Mouse (Mus musculus) neural tube, embryonic 15.5 days (tissue): ENCODE results near the gene Mapk7. TPM values are rescaled to one million over a fixed set of nuclear protein-coding genes. Genes with fewer than 3 reads are reported as not detected.
A peak's percentile ranks its signal among the peaks of the same experiment; 100 is the strongest.

Experiments used
- ATAC-seq: fragments of 200-750 bp; cut with Nextera tagmentation; 2 replicates; pipeline ENCODE4 v1.8.0; 2017; ENCODE audit warnings: mild to moderate bottlenecking, moderate TSS enrichment, moderate library complexity; ENCODE audit not compliant: low FRiP score
- H3K27ac ChIP-seq: fragments of 300-500 bp; sonication (generic); replicated peaks from 2 replicates; pipeline ENCODE4 v1.5.1; 2015; ENCODE audit warnings: mild to moderate bottlenecking, inconsistent platforms
- H3K27me3 ChIP-seq: fragments of 300-500 bp; sonication (generic); replicated peaks from 2 replicates; pipeline ENCODE4 v1.6.1; 2015; ENCODE audit warnings: inconsistent platforms
- H3K36me3 ChIP-seq: fragments of 300-500 bp; sonication (generic); 2 replicates; pipeline ENCODE4 v1.6.1; 2015; ENCODE audit warnings: inconsistent platforms
- H3K4me1 ChIP-seq: fragments of 300-500 bp; sonication (generic); 2 replicates; pipeline ENCODE4 v1.6.1; 2015; ENCODE audit warnings: inconsistent platforms
- H3K4me2 ChIP-seq: fragments of 300-500 bp; sonication (generic); 2 replicates; pipeline ENCODE4 v1.6.1; 2015; ENCODE audit warnings: inconsistent platforms, mild to moderate bottlenecking, moderate library complexity
- H3K4me3 ChIP-seq: fragments of 300-500 bp; sonication (generic); replicated peaks from 2 replicates; pipeline ENCODE4 v1.5.1; 2015; ENCODE audit warnings: mild to moderate bottlenecking, inconsistent platforms
- H3K9ac ChIP-seq: fragments of 300-500 bp; sonication (generic); replicated peaks from 2 replicates; pipeline ENCODE4 v1.6.1; 2015; ENCODE audit warnings: mild to moderate bottlenecking, inconsistent platforms
- H3K9me3 ChIP-seq: fragments of 300-500 bp; sonication (generic); replicated peaks from 2 replicates; pipeline ENCODE4 v1.6.1; 2016; ENCODE audit warnings: inconsistent platforms
- WGBS: fragments of 180-500 bp; shearing (Covaris S2); methylation state at CpG from one replicate; pipeline ENCODE4 v1.1.7; 2015; ENCODE audit warnings: mixed read lengths; 5-methylcytosine and 5-hydroxymethylcytosine counted together
- polyA plus RNA-seq: library from polyadenylated mRNA; unstranded; fragments of >200 nt; fragmentation: Nextera tagmentation; extraction: Ambion mirVana; gene quantifications from 2 replicates; pipeline ENCODE4 v1.2.1, GENCODE M21; 2015

Mapk7 gene
- polyA plus RNA-seq, result 65.9 and 67.7 TPM in 2 replicates

- Histone ChIP-seq H3K27ac (peak within 1 kb of the TSS; percentile 94), H3K27me3 (no peaks in the 10 kb centered on the region), H3K9ac (peak within 1 kb of the TSS; percentile 92), H3K4me2 (peak within 1 kb of the TSS; percentile 70), H3K4me1 (peaks cover 42% of the 10 kb centered on the region), H3K9me3 (no peaks in the 10 kb centered on the region), H3K4me3 (peak within 1 kb of the TSS; percentile 92), H3K36me3 (peaks cover 25% of the 10 kb centered on the region)
- under 1% methylated on average over 59 of the region's 62 CpGs for WGBS
- ATAC-seq, result peak; percentile 98
Observed at GRCm38 (mm10) chr11:61494129-61494997, at the start of gene Mapk7. Mapk7 (minus strand) TSS chr11:61494406.

- WGBS, result 96% methylated on average over 2 of the region's 2 CpGs
- H3K27me3 ChIP-seq, result no peaks in the 10 kb centered on the region
- no peak for ATAC-seq
- no peak overlapping the region for H3K27ac ChIP-seq
- no peak overlapping the region for H3K9ac ChIP-seq
- no peak overlapping the region for H3K4me2 ChIP-seq
- H3K36me3 ChIP-seq, result peaks cover 27% of the 10 kb centered on the region
- H3K4me1 ChIP-seq, result no peaks in the 10 kb centered on the region; the same call in 1 of the 2 replicates
- no peaks in the 10 kb centered on the region for H3K9me3 ChIP-seq
- no peak overlapping the region for H3K4me3 ChIP-seq
Observed at GRCm38 (mm10) chr11:61541106-61541505, 46.9 kb upstream of the Mapk7 start.

GRCm38 (mm10) chr11:61540642-61541041, 46.4 kb upstream of the Mapk7 start:
- no peak overlapping the region for H3K4me3 ChIP-seq
- 86% methylated on average over 7 of the region's 7 CpGs for WGBS
- no peak overlapping the region for H3K27ac ChIP-seq
- ATAC-seq, result no peak
- H3K9me3 ChIP-seq, result no peaks in the 10 kb centered on the region
- no peaks in the 10 kb centered on the region; the same call in 1 of the 2 replicates for H3K4me1 ChIP-seq
- H3K27me3 ChIP-seq, result no peaks in the 10 kb centered on the region
- H3K4me2 ChIP-seq, result no peak overlapping the region
- H3K9ac ChIP-seq, result no peak overlapping the region
- H3K36me3 ChIP-seq, result peaks cover 23% of the 10 kb centered on the region

DNA sequence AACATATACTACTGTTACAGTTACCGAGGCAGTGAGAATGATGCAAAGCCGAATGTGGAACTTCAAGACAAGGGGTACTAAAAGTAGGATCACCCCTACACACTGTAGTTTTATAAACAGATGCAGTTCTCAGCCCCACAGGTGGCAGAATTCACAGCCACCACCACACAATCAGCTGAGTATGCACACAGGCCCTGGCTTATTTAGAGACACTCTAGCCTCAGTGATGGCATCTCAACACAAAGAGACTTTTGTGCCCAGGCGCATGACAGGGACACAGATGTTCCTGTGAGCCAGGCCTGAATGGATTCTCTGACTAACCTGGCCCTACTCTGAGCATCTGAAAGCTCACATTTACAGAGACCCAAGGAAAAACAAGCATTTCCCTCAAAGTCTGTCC, 43.2 kb upstream of the Mapk7 start:
- Histone ChIP-seq H3K4me1 (no peaks in the 10 kb centered on the region), H3K9me3 (no peaks in the 10 kb centered on the region), H3K27me3 (no peaks in the 10 kb centered on the region), H3K27ac (no peak overlapping the region), H3K9ac (no peak overlapping the region), H3K36me3 (peaks cover 27% of the 10 kb centered on the region), H3K4me2 (no peak overlapping the region), H3K4me3 (no peak overlapping the region)
- ATAC-seq, result no peak
- 81% methylated on average over 3 of the region's 3 CpGs for WGBS

DNA sequence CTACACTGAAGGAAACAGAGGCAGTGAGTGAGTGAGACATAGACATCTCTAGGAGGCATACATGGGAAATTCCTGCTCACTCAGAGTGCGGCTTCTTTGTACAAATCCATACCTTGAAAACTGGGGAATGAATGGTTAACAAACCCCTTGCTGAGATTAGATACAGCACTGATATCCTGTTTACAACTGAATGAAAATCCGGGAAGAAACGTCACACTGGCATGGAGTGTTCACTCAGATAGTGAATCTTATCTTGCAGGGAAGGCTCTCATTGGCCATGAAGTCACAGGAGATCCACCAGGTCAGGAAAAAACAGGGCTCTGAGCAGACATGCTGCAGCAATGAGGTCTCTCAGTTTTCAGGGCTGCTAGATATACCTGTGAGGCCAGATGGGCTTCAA, 42.7 kb upstream of the Mapk7 start:
- Histone ChIP-seq H3K4me1 (no peaks in the 10 kb centered on the region), H3K27me3 (no peaks in the 10 kb centered on the region), H3K4me2 (no peak overlapping the region), H3K4me3 (no peak overlapping the region), H3K9ac (no peak overlapping the region), H3K9me3 (no peaks in the 10 kb centered on the region), H3K36me3 (peaks cover 30% of the 10 kb centered on the region), H3K27ac (no peak overlapping the region)
- WGBS, result 78% methylated on average over 3 of the region's 3 CpGs
- no peak for ATAC-seq

DNA sequence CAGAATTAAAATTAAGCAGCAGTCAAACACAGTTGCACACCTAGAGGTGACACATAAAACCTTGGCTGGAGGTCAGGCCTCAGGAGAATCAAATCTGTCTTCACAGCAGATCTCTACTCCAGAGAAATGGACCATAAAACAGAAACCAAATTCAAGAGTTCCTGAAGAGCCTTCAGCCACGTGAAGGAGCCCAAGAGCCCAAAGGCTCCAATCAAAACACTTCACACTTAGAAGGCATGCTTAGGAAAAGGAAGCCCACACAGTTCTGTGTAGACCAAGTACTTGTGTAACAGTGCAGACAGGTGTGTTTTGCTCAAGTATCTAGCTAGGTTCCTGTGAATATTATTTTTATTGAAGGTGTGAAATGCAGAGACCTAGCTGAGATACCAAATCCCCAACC, 41.3 kb upstream of the Mapk7 start:
- H3K4me1 ChIP-seq, result no peaks in the 10 kb centered on the region
- no peaks in the 10 kb centered on the region for H3K9me3 ChIP-seq
- H3K27ac ChIP-seq, result no peak overlapping the region
- no peak overlapping the region for H3K4me3 ChIP-seq
- WGBS, result 45% methylated on average over 1 of the region's 1 CpGs
- H3K4me2 ChIP-seq, result no peak overlapping the region
- ATAC-seq, result no peak
- no peak overlapping the region for H3K9ac ChIP-seq
- H3K27me3 ChIP-seq, result no peaks in the 10 kb centered on the region
- H3K36me3 ChIP-seq, result peaks cover 38% of the 10 kb centered on the region

GRCm38 (mm10) chr11:61533571-61533970, 39.4 kb upstream of the Mapk7 start:
- no peaks in the 10 kb centered on the region for H3K9me3 ChIP-seq
- no peak overlapping the region for H3K4me2 ChIP-seq
- no peak overlapping the region for H3K4me3 ChIP-seq
- no peaks in the 10 kb centered on the region for H3K27me3 ChIP-seq
- H3K27ac ChIP-seq, result no peak overlapping the region
- WGBS, result 63% methylated on average over 5 of the region's 5 CpGs
- H3K36me3 ChIP-seq, result peaks cover 30% of the 10 kb centered on the region
- ATAC-seq, result no peak
- no peak overlapping the region for H3K9ac ChIP-seq
- H3K4me1 ChIP-seq, result peaks cover 10% of the 10 kb centered on the region

GRCm38 (mm10) chr11:61532820-61533219, 38.6 kb upstream of the Mapk7 start:
- Histone ChIP-seq H3K27me3 (no peaks in the 10 kb centered on the region), H3K4me3 (no peak overlapping the region), H3K9me3 (no peaks in the 10 kb centered on the region), H3K36me3 (peaks cover 30% of the 10 kb centered on the region), H3K9ac (no peak overlapping the region), H3K4me2 (no peak overlapping the region), H3K4me1 (peaks cover 10% of the 10 kb centered on the region), H3K27ac (no peak overlapping the region)
- WGBS, result 95% methylated on average over 2 of the region's 2 CpGs
- no peak for ATAC-seq

DNA sequence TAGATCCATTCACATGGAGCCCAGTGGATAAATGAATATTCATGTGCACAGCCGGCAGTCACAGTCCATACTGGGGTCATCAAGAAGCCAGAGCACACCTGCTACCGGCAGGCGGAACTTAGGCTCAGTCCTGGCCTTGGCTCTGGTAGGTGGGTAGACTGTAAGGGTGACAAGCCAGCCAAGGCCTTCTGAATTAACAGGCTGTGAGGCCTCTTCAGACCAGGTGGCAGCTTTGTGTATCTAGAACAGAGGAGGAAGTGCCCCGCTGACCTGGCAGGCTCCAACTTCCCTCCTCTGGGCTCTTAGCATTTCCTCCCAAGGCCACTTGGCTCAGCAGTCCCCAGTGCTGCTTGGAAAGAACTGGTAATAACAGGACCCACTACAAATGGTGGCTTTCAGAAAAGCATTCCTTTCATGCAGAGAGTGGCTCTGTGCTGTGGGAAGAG, 35.1 kb upstream of the Mapk7 start:
- H3K27ac ChIP-seq, result peak overlapping the region; percentile 46
- no peak overlapping the region for H3K4me2 ChIP-seq

GRCm38 (mm10) chr11:61526872-61527271, 32.7 kb upstream of the Mapk7 start:
- Histone ChIP-seq H3K9me3 (no peaks in the 10 kb centered on the region), H3K9ac (no peak overlapping the region), H3K27ac (no peak overlapping the region), H3K36me3 (peaks cover 29% of the 10 kb centered on the region), H3K4me1 (peaks cover 19% of the 10 kb centered on the region), H3K27me3 (no peaks in the 10 kb centered on the region), H3K4me2 (no peak overlapping the region), H3K4me3 (no peak overlapping the region)
- no peak for ATAC-seq
- 75% methylated on average over 1 of the region's 1 CpGs for WGBS

More for the DNA sequence above, 35.1 kb upstream of the Mapk7 start:
- Histone ChIP-seq H3K9me3 (no peaks in the 10 kb centered on the region), H3K4me1 (peaks cover 19% of the 10 kb centered on the region), H3K36me3 (peaks cover 32% of the 10 kb centered on the region), H3K9ac (no peak overlapping the region), H3K4me3 (no peak overlapping the region), H3K27me3 (no peaks in the 10 kb centered on the region)
- WGBS, result 11% methylated on average over 4 of the region's 4 CpGs
- ATAC-seq, result peak; percentile 84

GRCm38 (mm10) chr11:61519484-61520107, 25.4 kb upstream of the Mapk7 start:
- no peak for ATAC-seq

GRCm38 (mm10) chr11:61518871-61519270, 24.7 kb upstream of the Mapk7 start:
- Histone ChIP-seq H3K27ac (no peak overlapping the region), H3K4me2 (no peak overlapping the region), H3K9ac (no peak overlapping the region), H3K9me3 (no peaks in the 10 kb centered on the region), H3K4me3 (no peak overlapping the region), H3K27me3 (no peaks in the 10 kb centered on the region), H3K4me1 (no peaks in the 10 kb centered on the region), H3K36me3 (peaks cover 81% of the 10 kb centered on the region)
- ATAC-seq, result no peak
- 98% methylated on average over 3 of the region's 3 CpGs for WGBS

More at GRCm38 (mm10) chr11:61519484-61520107, 25.4 kb upstream of the Mapk7 start:
- no peak overlapping the region for H3K27ac ChIP-seq
- no peaks in the 10 kb centered on the region for H3K9me3 ChIP-seq
- peaks cover 74% of the 10 kb centered on the region for H3K36me3 ChIP-seq
- H3K27me3 ChIP-seq, result no peaks in the 10 kb centered on the region
- no peak overlapping the region for H3K9ac ChIP-seq
- no peak overlapping the region for H3K4me2 ChIP-seq
- H3K4me1 ChIP-seq, result no peaks in the 10 kb centered on the region
- 93% methylated on average over 3 of the region's 3 CpGs for WGBS
- no peak overlapping the region for H3K4me3 ChIP-seq
